Mouse (Mus musculus): ENCODE data around the gene Ndufs2.

- TF ChIP-seq CTCF (IDR thresholded peaks at IDR 0.05; ENCODE audit: low read depth) (no peak), EP300 (IDR thresholded peaks at IDR 0.05; ENCODE audit: low read depth) (no peak)
Observed at GRCm38 (mm10) chr1:171199532-171199931, 51.7 kb downstream of the Ndufs2 start.

Data from heart, postnatal 0 days (tissue).